ENCODE assay signal across 21 mouse cellular contexts in genomic region chr1:160298893-160299292, GRCm38 (mm10).
A peak's percentile ranks its signal among the peaks of the same experiment; 100 is the strongest.
DNase-seq lines count a peak whose midpoint lies in the region; ATAC-seq and TF ChIP-seq lines count a peak whose summit lies in the region.
"Had no signal": no experiment of that assay in that cellular context is flagged by ENCODE, and none has a peak within 500 bp of the region (broad histone marks: within the 10 kb centered on the region; RNA-seq: fewer than 3 reads in every experiment).

No protein-coding gene starts in this region.

- no peaks in the 10 kb centered on the region for H3K27me3 ChIP-seq in liver, embryonic 13.5 days
- H3K27me3 ChIP-seq in liver, postnatal 0 days (ENCODE audit: insufficient read depth, low read length) = no peaks in the 10 kb centered on the region
- H3K27me3 ChIP-seq in midbrain, embryonic 15.5 days (replicated peaks) = no peaks in the 10 kb centered on the region
- H3K27me3 ChIP-seq: CH12.LX; embryonic facial prominence, embryonic 15.5 days; forebrain, embryonic 15.5 days; hindbrain, embryonic 12.5 days had no signal

- H3K4me1 ChIP-seq in liver, embryonic 13.5 days (replicated peaks) = peaks cover 78% of the 10 kb centered on the region
- H3K4me1 ChIP-seq in liver, postnatal 0 days (ENCODE audit: insufficient read depth) = peaks cover 10% of the 10 kb centered on the region
- H3K4me1 ChIP-seq in midbrain, embryonic 15.5 days = no peaks in the 10 kb centered on the region
- H3K4me1 ChIP-seq: hindbrain, embryonic 12.5 days had no signal

- H3K9me3 ChIP-seq in liver, embryonic 13.5 days (replicated peaks) = no peaks in the 10 kb centered on the region
- H3K9me3 ChIP-seq in liver, postnatal 0 days (ENCODE audit: low read length) = no peaks in the 10 kb centered on the region
- H3K9me3 ChIP-seq in midbrain, embryonic 15.5 days = no peaks in the 10 kb centered on the region
- H3K9me3 ChIP-seq: embryonic facial prominence, embryonic 15.5 days; forebrain, embryonic 15.5 days; hindbrain, embryonic 12.5 days had no signal

- no peak for TF ChIP-seq CTCF in liver, postnatal 0 days (IDR thresholded peaks at IDR 0.05; ENCODE audit: low read depth)

- intact Hi-C loops in gastrocnemius, postnatal 14 days (cut with DNase I; ENCODE audit: low total_unique reads) = no loop called here
- intact Hi-C loops in left cerebral cortex, postnatal 25 days (cut with DNase I) = no loop called here

- peak overlapping the region; percentile 45; the same call in 1 of the 2 replicates for H3K27ac ChIP-seq in liver, embryonic 13.5 days
- H3K27ac ChIP-seq in liver, postnatal 0 days (ENCODE audit: low read depth) = no peak overlapping the region
- H3K27ac ChIP-seq in midbrain, embryonic 15.5 days = no peak overlapping the region
- H3K27ac ChIP-seq: embryonic facial prominence, embryonic 15.5 days; hindbrain, embryonic 12.5 days had no signal

- whole genome bisulfite sequencing in liver, embryonic 13.5 days (ENCODE audit: insufficient replicate concordance) = 36% methylated on average over 1 of the region's 1 CpGs
- WGBS in liver, postnatal 0 days (ENCODE audit: insufficient replicate concordance) = 59% methylated on average over 1 of the region's 1 CpGs
- 83% methylated on average over 1 of the region's 1 CpGs for WGBS in midbrain, embryonic 15.5 days

- H3K4me2 ChIP-seq in liver, embryonic 13.5 days = no peak overlapping the region
- H3K4me2 ChIP-seq in liver, postnatal 0 days (ENCODE audit: low read depth, low read length) = no peak overlapping the region
- no peak overlapping the region for H3K4me2 ChIP-seq in midbrain, embryonic 15.5 days
- H3K4me2 ChIP-seq: embryonic facial prominence, embryonic 15.5 days; forebrain, embryonic 15.5 days; hindbrain, embryonic 12.5 days had no signal

- H3K36me3 ChIP-seq in liver, embryonic 13.5 days = no peaks in the 10 kb centered on the region
- H3K36me3 ChIP-seq in liver, postnatal 0 days (replicated peaks; ENCODE audit: insufficient read depth, low read length) = no peaks in the 10 kb centered on the region
- H3K36me3 ChIP-seq in midbrain, embryonic 15.5 days (replicated peaks) = no peaks in the 10 kb centered on the region
- H3K36me3 ChIP-seq: embryonic facial prominence, embryonic 15.5 days; forebrain, embryonic 15.5 days; hindbrain, embryonic 12.5 days had no signal

- no peak for DNase-seq in liver, embryonic 13.5 days
- DNase-seq in liver, postnatal 0 days = no peak
- DNase-seq in gastrocnemius, postnatal 14 days = no peak
- no peak for DNase-seq in left cerebral cortex, postnatal 25 days (ENCODE audit: low spot score in 2 of 2)
- DNase-seq: adrenal gland, adult 2 months; adrenal gland, postnatal 25 days; cerebellum, adult 18-20 months; cerebellum, adult 9-11 months; embryo, embryonic 11 days; gastrocnemius, postnatal 10 days; heart, postnatal 10 days; heart, postnatal 4 days had no signal

- H3K9ac ChIP-seq in liver, embryonic 13.5 days = no peak overlapping the region
- no peak overlapping the region for H3K9ac ChIP-seq in liver, postnatal 0 days (replicated peaks)
- H3K9ac ChIP-seq in midbrain, embryonic 15.5 days = no peak overlapping the region
- H3K9ac ChIP-seq: embryonic facial prominence, embryonic 15.5 days; forebrain, embryonic 15.5 days; hindbrain, embryonic 12.5 days had no signal

- 0 out of 2 replicates have a peak, but pooled peaks have one; percentile 12 for ATAC-seq in erythroid progenitor cell, adult 5-6 weeks (replicated peaks; ENCODE audit: low FRiP score, poor library complexity, severe bottlenecking)
- ATAC-seq in liver, embryonic 13.5 days (ENCODE audit: low read depth) = peak; percentile 72
- ATAC-seq in liver, postnatal 0 days = no peak
- 0 out of 2 replicates have a peak, but pooled peaks have one; percentile 1 for ATAC-seq in megakaryocyte progenitor cell, adult 5-6 weeks (replicated peaks; ENCODE audit: poor library complexity)
- ATAC-seq in midbrain, embryonic 15.5 days (replicated peaks) = no peak
- ATAC-seq: forebrain, embryonic 15.5 days; hindbrain, embryonic 16.5 days had no signal

- H3K4me3 ChIP-seq in liver, embryonic 13.5 days (replicated peaks) = no peak overlapping the region
- no peak overlapping the region for H3K4me3 ChIP-seq in liver, postnatal 0 days (ENCODE audit: low read depth, low read length)
- H3K4me3 ChIP-seq in midbrain, embryonic 15.5 days = no peak overlapping the region
- H3K4me3 ChIP-seq: embryonic facial prominence, embryonic 15.5 days; erythroblast, embryonic 14.5 days; forebrain, embryonic 15.5 days; hindbrain, embryonic 12.5 days had no signal

- peak; percentile 67 for TF ChIP-seq EP300 in liver, postnatal 0 days (IDR thresholded peaks at IDR 0.05; ENCODE audit: low read depth)

Comparison
In these comparisons a context has a peak if more than half of its experiments do, and no peak if none do; other contexts are left out.
1. ATAC-seq: peak in erythroid progenitor cell, adult 5-6 weeks (single experiment), liver, embryonic 13.5 days (single experiment) and megakaryocyte progenitor cell, adult 5-6 weeks (single experiment); none in liver, postnatal 0 days (single experiment) and midbrain, embryonic 15.5 days (single experiment).